Mouse (Mus musculus) monocyte, adult 5-6 weeks (primary cell): ENCODE data around the gene St8sia1. TPM values are rescaled to one million over a fixed set of nuclear protein-coding genes. Genes with fewer than 3 reads are reported as not detected.
A peak's percentile ranks its signal among the peaks of the same experiment; 100 is the strongest.
"Not testable (repeated sequence)": the region's sequence is repeated elsewhere in the genome, so short reads cannot be mapped to it uniquely, and the experiment has no call there.

ENCODE experiments used
- ATAC-seq: fragments of 153-309, 156-312 bp; replicated peaks from 2 replicates; pipeline ENCODE4 v1.8.0; 2017; ENCODE audit warnings: mild to moderate bottlenecking; ENCODE audit not compliant: low TSS enrichment, insufficient number of reproducible peaks, severe bottlenecking, poor library complexity, low FRiP score
- total RNA-seq: library from RNA; stranded (forward); fragments of 200-1000, 200-491, 200-594 nt; gene quantifications from 3 replicates; pipeline ENCODE4 v1.2.3, GENCODE M21; 2017

The St8sia1 gene
- 0.49 to 0.96 TPM in 2 of 3 replicates, not detected in the other for total RNA-seq

DNA sequence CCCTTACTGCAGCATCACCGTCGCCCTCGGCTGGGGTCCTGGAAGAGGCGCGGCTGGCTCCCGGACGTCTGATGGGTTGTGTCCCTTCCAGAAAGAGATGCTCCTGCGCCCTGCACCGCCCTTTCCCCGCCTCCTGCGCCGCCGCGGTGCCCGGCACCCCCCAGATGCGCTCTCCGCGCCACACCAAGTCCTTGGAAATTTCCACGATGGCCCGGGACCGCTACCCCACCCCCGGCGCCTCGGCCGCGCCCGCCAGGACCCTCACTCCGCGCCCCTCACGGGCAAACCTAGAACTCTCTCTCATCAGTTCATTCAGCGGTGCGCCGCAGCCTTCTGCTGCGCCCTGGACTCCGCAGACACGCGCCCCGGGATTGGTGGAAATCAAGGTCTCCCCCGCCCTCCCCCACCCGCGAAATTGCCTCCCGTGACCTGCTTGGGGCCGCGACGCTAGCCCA, at the start of gene St8sia1:
Gene St8sia1, minus strand, starts transcription at position 377 of the 455 bp plus-strand sequence.
- ATAC-seq = no peak

DNA sequence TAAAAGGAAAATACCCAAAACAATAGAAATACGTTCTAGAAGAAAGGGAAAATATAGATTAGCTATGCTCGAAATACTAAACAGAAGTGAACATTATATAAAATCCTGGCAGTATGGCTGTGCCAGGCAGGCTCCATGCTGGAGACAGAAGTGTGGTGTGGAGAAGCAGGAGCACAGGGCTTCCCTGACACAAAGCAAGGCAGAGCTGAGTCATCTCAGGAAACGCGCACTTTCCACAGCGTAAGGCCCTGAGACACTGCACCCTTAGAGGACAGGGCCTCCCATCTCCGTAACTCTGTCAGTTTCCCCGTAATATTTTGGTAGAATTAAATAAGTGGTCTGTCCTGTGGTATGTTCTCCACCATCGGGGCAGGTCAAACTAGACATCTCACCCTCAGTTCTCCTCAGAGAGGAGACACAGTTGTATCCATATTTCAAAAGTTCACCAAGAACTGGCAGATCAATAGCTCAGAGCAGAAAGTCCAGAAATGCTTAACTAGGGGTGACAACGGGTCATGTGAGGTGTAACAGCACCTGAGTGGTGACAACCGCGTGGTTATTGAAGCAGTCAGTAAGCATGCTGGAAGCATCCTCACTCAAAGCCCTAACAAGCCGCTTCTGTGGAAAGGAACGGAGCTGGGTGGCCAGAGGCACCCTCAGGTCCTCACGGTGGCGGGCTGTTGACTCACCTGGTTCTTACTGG, 48.4 kb upstream of the St8sia1 start:
- ATAC-seq = no peak; the same call in 1 of the 2 replicates

- no peak for ATAC-seq
Observed at GRCm38 (mm10) chr6:143008865-143009264, 44.6 kb upstream of the St8sia1 start.

DNA sequence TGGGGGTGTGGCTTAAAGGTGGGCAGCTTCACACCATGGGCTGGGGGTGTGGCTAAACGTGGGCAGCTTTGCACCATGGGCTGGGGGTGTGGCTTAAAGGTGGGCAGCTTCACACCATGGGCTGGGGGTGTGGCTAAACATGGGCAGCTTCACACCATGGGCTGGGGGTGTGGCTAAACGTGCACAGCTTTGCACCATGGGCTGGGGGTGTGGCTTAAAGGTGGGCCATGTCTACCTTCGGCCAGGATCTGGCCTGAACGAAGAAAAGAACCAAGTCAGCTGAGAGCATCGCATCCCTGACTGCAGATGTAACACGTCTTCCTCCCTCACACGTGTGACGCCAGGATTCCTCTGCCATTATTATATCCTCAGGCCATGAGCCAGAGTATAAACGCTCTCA, 41.0 kb upstream of the St8sia1 start:
- not testable (repeated sequence) for ATAC-seq

GRCm38 (mm10) chr6:143004801-143005200, 40.5 kb upstream of the St8sia1 start:
- ATAC-seq = no peak

- ATAC-seq = no peak
Observed at GRCm38 (mm10) chr6:142998221-142998999, 34.2 kb upstream of the St8sia1 start.

GRCm38 (mm10) chr6:142996887-142997286, 32.6 kb upstream of the St8sia1 start:
- no peak for ATAC-seq

DNA sequence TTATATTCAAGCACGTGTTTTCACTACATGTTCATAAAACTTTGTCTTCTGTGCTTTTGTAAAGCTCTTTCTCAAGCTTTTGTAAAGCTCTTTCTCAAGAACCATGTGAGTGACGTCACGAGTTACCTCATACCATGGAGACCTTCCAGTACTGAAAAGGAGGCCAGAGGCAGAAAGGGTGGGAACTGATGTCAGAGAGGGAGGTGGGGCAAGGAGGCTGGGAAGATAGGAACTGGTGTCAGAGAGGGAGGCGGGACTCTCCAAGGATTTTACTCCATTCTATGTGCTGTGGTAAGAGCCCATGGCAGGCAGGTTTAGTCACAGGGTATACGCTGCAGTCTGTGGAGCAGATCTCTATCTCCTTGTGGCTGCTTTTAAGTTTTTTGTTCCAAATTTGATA, 31.3 kb upstream of the St8sia1 start:
- no peak for ATAC-seq

DNA sequence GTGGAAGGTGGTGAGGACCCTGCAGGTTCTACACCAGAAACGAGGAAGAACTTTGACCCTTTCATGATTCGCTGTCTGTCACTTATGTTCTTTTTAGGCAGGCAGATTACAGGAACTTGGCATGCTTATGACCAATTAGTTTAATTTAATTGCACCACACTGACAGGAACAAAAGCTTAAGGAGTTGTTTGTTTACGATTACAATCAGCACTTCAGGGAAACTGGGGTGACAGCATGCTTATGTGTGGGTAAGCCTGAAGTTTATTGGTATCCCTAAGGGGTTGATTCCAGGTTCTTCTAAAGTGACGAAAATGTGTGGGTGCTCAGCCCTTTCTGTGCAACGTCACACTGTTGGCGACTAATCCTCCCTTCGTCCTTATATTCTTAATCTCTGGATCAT, 30.6 kb upstream of the St8sia1 start:
- no peak for ATAC-seq

DNA sequence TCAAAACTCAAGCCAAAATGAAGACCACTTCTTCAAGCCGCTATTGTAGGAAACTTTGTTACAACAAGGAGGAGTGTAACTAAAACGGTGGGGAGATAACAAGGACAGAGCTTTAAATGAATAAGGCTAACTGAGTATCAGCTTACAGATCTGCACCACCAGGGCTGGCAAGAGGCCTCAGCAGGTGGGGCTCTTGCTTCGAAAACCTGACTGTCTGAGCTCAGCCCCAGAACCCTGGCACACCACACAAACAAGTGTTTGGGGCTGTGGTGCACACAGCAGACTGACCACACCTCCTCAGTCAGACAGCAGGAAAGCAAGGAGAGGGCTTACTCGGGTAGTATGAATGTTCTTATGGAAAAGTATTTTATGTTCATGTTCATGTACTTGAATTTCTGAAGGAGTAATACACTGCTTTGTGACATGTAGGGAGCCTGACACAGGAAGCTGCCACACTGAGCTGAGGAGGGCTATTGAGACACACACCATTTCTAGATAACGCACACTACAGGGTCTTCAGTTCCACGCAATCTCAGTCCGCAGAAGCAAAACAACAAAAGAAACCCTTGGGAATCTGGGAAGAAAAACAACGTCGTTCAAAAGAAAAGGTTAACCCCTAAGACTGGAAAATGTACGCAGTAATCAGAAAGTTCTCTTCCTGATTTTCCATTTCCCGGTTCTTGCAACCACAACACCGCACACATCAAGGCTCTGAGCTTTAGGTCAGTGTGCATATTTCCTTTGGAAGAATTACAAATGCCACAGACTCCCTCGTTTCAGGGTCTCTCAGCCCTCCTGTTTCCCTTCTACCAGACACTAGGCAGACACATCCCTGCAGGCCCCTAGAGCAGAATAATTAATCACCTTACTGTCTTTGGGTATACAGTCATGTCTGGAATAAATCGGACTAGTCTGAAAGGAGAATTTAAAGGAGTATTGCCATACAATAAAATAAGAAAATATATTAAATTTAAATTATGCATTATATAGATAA, 29.8 kb upstream of the St8sia1 start:
- ATAC-seq = no peak

DNA sequence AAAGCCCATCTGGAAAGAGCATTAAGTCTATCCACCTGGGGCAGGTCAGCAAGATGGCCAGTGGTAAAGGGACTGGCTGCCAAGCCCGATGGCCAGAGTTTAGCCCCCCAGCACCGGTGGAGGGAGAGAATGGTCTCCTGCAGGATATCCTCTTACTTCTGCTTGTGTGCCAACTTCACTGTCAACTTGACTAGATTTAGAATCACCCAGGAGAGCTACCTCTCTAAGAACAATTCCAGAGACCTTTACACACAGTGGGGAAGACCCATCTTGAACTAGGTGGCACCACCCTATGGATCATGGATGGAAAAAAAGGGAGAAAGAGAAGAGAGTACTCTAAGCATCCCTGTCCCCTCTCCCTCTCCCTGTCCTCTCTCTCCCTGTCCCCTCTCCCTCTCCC, 28.7 kb upstream of the St8sia1 start:
- no peak for ATAC-seq

- no peak for ATAC-seq
Observed at GRCm38 (mm10) chr6:142992099-142992498, 27.8 kb upstream of the St8sia1 start.

DNA sequence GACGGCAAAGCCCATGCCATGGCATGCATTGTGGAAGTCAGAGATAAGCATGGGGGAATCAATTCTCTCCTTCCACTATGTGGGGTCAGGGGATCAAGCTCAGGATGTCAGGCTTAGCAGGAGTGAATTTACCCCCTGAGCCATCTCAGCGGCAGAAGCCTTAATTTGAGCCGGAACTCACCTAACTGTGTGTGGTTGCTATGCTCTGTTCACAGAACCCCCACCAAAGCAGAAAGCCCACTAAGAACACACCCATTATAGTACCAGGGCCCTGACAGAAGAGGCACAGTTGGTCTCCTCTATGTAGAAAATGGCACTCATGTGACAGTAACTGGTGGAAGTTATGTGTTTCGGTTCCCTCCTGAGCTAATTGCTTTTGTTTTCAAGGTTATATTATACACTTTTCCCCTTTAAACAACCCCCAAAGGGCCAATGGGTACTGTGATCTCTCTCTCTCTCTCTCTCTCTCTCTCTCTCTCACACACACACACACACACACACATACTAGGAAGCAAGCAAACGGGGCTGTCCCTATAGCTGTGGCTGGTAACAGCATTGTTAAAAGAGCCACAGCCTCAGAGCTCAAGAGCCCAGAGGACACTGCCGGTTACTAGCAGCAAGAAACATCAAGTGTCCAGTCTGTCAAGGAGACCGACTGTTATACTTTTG, 27.3 kb upstream of the St8sia1 start:
- no peak; the same call in 1 of the 2 replicates for ATAC-seq

DNA sequence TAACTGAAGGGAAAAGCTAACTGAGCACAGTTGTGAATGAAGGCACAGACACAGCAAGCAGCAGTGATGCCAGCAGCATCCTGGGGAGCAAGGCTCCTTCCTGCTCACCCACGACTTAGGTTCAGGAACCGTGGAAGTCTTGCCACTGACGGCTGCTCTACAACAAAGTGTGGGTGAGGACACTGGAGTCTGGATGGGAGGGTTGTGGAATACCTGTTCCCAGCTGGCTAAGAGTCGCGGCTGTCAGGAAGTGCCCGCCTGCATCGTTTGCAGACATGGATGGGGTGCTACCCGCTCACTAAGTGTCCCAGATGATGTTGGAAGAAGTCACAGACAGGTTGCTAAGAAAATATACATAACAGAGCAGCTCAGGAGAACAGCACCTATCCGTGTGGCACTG, 26.3 kb upstream of the St8sia1 start:
- no peak for ATAC-seq

GRCm38 (mm10) chr6:142989495-142989894, 25.2 kb upstream of the St8sia1 start:
- peak; percentile 25; the same call in 1 of the 2 replicates for ATAC-seq

- 0 out of 2 replicates have a peak, but pooled peaks have one; percentile 62 for ATAC-seq
Observed at GRCm38 (mm10) chr6:142988753-142989152, 24.5 kb upstream of the St8sia1 start.

DNA sequence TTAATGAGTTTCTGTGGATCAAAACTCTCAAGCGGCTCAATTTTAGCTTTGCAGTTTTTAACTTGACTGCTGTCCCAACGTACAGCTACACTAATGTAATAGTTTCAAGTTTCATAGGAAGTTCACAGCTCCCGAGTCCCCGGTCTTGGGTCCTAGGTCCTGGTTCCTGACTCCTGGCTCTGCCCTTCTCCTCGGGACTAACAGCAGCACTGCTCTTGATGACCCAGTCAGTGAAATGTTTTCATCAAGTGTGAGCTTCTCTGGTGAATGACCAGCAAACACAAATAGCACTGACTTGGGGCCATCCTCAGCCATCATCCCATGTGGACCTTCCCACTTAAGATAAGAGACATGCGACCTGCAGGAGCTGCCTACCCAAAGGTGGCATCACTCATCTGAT, 24.0 kb upstream of the St8sia1 start:
- no peak for ATAC-seq

DNA sequence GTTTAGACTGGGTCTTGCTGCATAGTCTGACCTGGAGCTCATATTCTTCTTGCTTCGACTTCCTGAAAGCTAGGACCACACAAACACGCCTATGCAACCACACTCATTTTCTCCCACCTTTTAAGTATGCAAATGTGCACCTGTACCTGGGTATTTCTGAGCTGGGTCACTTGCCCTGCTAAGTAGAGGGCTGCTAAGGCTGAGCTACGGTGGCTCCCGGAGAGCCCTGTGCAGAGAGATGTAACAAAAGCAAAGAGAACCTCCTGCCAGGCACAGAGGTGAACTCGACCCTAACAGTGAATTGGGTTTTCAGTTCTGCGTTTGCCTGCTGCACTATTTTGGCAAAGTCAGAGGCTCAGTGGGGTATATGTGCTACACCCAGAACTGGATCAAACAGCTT, 23.4 kb upstream of the St8sia1 start:
- no peak for ATAC-seq
